Mouse (Mus musculus) right cerebral cortex, postnatal 10 days (tissue): ENCODE measurements at regions not wholly inside any gene's neighbourhood (a gene's known extent, or its start where the extent isn't known, plus 50 kb on each side); places are given as distances from the start of the nearest gene placed in this dataset.

Experiments
- DNase-seq, 2 experiments: peaks; one replicate each; pipeline ENCODE4 v3.0.0; 2021; ENCODE audit warnings: low spot score in 2 of 2

DNA sequence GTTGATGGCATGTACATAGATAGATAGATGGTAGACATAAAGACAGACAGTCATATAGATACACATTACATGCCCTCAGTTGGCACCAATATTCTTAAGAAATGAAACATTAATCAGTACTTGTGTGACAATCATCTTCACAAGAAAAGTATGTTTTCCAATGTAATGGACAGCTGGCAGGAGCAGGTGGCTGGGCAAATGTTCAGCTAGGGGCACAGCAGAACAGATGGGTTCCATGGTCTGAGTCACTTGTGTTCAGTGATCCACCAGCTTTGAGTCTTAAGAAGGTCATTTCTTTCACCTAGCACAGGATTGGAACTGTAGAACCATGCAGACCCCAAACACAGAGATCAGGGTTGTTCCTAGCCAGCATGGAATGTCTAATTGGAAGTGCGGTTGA, 2631.2 kb upstream of the 5930422O12Rik start:
- no peak for DNase-seq

DNA sequence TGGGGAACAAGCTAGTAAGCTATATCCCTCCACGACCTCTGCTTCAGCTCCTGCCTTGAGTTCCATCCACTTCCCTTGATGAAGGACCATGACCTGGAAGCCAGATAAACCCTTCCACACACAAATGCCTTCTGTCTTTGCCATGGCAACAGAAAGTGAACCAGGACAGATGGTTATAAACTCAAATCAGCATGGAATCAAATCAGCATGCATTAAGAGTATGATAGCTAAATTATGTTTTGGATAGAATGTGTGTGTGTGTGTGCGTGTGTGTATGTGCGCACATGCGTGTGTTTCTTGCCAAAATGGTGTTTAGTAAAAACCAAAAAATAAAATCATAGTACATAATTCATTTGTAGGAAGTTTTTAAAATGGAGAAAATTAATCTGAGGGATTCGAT, 2611.5 kb upstream of the 5930422O12Rik start:
- DNase-seq, result no peak

GRCm38 (mm10) chr8:30822835-30823587, 2605.5 kb upstream of the 5930422O12Rik start:
- no peak for DNase-seq

DNA sequence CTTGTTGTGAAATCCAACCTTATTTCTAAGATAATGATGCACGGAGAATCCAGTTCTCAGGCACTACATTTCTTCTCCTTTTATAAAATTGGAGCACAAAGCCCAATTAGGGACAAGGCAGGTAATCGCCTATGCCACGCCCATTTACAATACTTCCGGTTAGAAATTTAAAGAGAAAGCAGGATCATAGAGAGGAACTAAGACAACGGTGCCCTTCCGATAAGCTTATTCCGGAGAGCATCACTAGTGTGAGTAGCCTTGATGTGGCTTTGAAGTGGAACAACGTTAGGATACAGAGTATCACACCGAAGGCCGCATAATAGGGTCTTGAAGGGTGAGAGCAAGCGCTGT, 2604.9 kb upstream of the 5930422O12Rik start:
- DNase-seq, result no peak

DNA sequence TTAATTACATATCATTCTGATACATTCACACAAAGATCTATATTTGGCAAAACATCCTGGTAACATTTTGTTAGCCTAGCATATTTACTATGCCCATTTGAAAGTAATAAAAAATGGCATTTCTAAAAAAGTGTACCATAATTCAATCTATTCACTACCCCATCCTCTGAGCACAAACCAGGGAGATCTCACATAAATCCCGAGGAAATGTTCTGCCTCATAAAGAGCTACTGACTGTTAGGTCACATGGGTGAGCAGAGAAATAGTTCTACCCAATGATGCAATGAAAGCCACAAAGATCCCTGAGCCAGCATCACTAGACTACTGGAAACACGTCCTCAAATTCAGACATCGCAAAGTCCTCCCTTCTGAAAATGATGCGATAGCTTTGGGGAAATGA, 2602.5 kb upstream of the 5930422O12Rik start:
- no peak for DNase-seq

DNA sequence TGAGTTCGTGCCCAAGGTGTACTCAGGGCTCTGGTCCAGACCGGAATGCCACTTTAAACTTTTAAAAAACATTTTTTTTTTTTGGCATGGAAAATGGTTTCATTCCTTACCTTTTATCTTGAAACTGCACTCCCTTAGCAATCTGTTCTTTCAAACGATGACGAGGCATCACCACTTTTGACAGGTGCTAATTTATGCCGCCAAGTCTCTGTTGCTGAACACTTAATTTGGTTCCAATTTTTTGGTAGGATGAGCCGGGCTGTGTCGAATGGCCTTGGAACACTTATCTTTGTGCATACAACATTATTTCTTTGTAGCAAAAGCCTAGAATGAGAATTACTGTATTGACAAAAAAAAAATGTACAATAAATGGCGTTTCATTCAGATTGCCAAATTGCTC, 2590.5 kb upstream of the 5930422O12Rik start:
- DNase-seq, result peak in 1 of 2 experiments; percentile 27

DNA sequence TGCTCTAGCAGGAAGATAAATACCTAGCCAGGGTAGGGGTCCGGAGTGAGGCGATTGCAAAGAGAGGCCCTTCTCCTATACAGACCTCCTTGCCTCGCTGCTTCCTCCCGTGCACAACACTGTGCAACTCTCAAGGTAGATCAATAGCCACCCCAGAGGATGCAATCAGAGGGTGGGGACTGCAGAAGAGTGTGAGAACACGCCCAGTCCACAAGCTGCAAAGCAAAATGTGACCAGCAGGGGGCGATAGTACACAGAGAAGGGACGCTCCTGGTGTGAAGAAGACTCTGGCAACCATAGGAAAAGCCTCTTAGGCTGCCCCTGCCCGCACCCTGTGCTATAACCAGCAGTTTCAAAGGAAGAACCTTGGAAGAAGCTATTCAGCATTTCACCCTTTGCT, 2588.4 kb upstream of the 5930422O12Rik start:
- DNase-seq, result peak; percentile 62 to 81

DNA sequence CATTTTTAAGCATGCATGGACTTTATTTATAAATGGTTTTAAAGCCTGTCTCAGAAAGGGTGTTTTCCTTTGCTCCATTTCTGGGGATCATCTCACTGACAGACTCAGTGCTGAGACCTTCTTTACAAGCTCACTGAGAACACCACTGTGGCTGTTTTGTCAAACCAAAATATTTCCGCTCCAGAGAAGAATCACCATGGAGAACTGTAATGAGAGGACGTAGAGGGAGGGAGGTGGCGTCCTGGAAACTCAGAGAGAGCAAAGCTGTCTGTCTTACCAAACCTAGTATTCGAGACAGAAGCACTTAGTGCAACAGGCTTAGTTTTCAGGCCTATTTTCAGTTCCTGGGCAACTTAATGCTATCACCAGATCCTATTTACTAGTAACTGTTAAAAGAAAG, 2565.5 kb upstream of the 5930422O12Rik start:
- peak; percentile 28 to 47 for DNase-seq

DNA sequence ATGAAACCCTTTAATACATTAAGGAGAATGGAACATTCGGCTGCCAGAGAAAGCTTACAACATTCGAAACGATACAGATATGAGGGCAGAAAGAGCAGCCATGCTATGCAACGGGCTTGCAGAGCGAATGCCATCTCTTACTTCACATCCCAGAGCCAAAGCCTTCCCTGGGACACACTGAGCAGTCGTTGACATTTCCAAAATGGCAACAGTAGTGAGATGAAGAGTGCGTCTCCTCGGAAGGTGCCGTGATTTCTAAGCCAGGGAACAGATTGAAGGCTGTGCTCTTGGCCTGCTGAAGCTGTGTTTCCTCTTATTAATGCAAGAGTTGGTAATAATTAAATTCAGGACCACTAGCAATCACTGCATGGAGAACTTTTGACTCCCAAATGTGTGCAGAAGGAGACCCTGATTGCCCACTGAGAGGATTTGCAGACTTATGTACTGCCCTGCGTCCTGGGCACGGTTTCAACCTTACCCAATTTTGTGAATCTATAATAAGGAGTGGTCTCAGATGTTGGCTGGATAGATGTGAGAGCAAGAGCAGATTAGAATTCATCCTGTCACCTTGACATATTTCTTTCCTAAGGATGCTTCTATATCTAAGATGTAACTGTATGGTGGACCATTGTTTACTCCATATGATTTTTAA, 2522.3 kb upstream of the 5930422O12Rik start:
- no peak for DNase-seq

DNA sequence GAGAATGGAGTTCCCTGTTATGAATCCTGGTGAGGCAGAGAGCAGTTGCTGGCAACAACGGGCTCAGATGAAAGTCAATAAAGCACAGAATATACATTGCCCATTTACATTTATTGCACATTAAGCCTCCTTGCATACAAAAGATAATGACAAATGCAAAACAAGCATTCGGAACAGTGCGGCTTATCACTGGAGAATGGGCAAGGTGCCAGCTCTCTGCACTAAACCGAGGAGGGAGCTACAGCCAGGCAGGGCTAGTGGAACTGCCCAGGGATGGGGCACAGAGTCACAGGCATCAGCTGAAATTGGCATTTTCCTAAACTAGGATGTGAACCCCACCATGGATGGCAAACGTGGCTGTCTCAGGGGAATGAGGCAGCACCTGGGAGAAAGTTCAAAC, 2514.8 kb upstream of the 5930422O12Rik start:
- peak; percentile 32 to 35 for DNase-seq

GRCm38 (mm10) chr8:30915127-30915526, 2513.4 kb upstream of the 5930422O12Rik start:
- no peak for DNase-seq

GRCm38 (mm10) chr8:30915601-30916171, 2512.8 kb upstream of the 5930422O12Rik start:
- DNase-seq, result peak; percentile 64 to 68

- peak; percentile 61 for DNase-seq
Observed at GRCm38 (mm10) chr8:30916184-30916751, 2512.2 kb upstream of the 5930422O12Rik start.

DNA sequence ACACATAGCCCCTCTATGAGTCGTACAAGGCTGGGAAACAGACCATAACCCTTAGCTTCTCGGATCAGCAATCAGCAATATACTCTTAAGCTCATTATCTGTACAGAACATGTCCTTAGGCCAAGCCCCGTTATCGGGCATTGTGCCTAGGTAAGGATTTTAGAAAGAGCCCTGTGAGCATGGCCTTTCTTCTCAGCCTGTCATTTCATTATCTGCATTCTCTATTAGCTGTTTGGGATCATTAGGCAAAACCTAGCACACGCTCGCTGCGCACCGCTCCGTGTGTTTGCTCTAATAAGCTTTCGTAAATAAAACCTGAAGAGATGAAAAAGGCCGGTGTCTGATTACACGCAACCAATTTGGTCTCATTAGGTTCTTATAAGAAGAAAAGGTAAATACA, 2507.1 kb upstream of the 5930422O12Rik start:
- DNase-seq, result no peak

DNA sequence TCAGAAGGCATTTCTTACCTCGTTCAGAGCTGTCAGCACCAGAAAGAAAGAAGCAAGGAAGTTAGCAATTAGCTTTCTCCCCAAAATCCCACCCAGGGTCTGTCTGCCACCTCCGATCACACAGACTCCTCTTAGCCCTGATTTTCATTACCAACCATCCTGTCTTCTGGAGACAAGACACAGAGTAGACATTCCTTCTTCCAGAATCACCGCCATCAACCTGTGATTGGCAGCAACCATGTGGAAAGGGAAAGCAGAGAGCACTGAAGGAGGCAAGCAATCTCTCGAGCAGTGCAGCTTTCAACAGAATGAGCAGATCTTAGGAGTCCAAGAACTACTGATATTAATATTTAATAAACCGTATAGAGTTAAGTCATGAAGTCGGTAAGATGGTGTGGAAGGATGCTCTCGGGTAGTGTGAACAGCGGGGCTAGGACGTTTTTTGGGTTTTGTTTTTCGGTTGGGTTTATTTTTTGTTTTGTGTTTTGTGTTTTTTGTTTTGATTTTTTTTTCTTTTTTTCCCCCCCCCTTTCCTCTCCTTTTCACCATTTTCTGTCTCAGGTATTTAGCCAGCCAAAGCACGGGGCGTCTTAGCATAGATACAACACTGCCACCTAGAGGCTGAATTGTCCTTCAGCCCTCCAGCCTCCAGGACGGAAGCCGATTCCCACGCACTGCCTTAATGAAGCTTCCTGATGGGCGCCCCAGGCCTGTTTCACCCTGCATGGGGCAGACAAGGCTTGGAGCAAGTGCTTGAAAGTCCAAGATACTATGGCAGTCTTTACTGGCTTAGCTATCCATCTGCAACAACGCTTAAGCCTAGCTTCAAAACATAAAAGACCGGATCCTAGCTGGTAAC, 2505.0 kb upstream of the 5930422O12Rik start:
- peak; percentile 86 to 87 for DNase-seq

- no peak for DNase-seq
Observed at GRCm38 (mm10) chr8:30924160-30924534, 2504.4 kb upstream of the 5930422O12Rik start.

GRCm38 (mm10) chr8:30924656-30925055, 2503.9 kb upstream of the 5930422O12Rik start:
- DNase-seq, result no peak

- DNase-seq, result no peak
Observed at GRCm38 (mm10) chr8:30937449-30938075, 2490.9 kb upstream of the 5930422O12Rik start.

DNA sequence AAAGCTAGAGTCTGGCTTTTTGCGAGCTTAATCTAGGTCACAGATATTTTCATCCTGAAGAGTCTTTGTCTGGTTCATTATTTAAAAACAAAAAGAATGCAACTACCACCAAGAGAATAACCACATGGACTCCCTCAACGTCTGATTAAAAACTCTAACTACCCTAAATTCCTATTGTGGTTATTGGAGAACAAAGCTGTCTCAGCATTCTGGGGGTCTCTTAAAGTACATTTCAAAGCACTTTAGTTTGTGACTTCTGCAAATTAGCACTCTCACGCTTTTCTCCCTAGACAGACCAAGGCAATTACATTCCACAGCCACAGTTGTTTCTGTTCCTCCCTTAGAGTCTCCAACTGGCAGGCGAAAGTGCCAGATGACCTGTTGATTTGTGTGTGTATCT, 2487.6 kb upstream of the 5930422O12Rik start:
- DNase-seq, result no peak

DNA sequence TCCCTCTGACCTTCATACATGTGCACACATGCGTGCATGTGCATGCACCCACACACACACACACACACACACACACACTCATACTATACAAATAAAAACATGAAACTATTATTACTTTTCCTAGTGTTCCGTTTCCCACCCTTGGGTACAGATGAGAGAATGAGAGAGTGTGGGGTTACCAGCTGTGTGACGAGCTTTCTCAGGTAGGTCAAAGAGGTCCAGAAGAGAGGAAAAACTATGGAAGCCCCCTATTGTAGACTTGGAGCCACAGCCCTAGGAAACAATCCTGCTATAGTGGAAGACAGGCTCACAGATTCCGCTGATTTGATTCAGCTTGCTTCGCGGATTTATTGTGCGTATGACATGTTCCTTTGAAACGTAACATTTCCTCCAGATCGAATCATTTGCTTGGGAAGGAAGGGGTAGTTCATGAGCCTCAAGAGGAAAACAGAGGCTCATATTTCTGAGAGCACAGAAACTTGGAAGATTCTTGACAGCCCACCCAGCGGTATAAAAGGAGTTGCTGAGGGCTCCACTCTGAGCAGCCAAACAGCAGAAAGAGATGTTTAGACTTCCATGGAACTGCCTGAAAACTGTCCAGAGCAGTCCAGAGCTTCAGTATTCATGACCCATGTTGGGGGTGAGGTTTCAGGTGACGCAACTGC, 2486.9 kb upstream of the 5930422O12Rik start:
- no peak for DNase-seq
